Mouse (Mus musculus): Measurements from ENCODE around the gene Prdx2.
A peak's percentile ranks its signal among the peaks of the same experiment; 100 is the strongest.

Prdx2 gene

DNA sequence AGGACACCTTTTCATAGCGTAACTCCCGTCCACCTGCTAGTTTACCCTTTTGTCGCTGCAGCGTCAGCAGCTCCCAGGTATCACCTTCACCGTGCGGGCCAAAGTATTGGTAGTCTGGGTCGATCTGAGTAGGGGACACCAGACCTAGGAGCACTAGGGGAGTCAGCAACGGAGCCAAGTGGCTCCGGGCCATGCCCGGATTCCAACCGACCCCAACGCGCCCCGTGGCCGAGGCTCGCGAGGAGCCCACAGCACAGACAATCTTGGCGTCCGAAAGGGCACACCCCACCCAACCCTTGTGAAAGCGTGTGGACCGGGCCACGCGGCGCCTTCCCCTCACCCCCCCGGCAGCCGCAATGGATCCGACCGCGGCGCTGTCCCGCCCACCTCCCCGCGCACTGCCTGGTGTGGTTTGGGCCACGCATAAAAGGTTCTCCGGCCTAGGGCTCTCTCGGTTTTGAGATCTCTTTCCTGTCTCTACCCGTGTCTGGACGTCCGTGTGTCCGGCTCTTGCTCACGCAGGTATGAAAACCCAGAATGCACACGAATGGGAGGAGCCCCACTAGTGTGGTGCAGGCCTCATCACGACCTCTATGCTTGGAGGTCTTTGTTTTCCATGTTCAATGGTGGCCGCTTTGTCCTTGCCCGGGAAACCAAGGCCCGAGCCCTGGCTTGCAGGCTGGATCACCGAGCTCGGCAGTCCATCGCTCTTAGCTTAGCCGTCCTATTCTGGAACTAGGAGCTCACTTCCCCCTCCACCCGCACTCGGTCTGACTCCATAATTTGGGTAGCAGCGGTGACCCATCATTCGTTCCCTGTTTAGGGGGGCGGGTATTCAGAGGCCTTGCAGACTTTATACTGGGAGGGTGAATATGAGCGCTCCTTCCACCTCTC lies at the start of gene Prdx2, which contains the start of the genes Gm49661 and Rnaseh2a:
Gene Prdx2 (plus strand): TSS at position 347 of the 894 bp plus-strand sequence.
Gene Gm49661 (minus strand): TSS at position 193 of the 894 bp plus-strand sequence.
Gene Rnaseh2a (minus strand): TSS at position 527 of the 894 bp plus-strand sequence.
- DNase-seq = peak; percentile 80

DNA sequence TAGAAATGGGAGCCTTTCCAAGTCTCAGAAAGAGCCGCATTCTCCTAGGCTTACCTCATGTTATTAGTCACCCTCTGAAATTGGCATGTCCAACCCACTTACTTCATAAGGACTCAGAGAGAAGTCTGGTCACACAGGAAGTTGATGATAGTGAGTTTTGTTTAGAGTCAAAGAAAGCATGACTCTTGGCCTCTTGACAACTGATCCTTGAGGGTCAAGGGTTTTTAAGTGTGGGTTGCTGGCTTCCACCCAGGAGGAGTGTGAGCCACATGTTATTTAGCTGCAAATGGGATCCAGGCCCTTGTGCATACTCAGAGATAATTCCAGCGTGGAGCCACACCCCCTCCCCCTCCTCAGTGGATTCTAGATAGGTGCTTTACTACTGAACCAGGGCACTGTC lies 47.8 kb upstream of the Prdx2 start:
- peak; percentile 83 for DNase-seq

DNA sequence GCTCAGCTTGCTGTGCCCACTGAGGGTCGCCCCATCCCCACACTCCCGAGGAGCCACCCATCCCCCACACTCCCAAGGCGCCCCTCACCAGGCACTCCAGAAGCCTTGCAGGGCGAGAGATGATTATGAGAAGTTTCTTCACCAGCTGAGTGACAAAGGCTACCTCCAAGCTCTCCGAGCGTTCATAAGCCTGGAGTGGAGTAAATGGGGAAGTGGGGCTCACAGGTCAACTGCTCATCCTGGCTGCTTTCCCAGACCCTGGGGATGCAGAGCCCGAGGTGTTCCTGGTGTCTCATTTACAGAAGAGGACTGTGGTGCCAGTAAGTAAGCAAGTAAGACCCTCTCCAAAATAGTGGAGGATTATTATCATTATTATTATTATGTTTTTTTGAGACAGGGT lies 43.8 kb upstream of the Prdx2 start:
- no peak for DNase-seq

DNA sequence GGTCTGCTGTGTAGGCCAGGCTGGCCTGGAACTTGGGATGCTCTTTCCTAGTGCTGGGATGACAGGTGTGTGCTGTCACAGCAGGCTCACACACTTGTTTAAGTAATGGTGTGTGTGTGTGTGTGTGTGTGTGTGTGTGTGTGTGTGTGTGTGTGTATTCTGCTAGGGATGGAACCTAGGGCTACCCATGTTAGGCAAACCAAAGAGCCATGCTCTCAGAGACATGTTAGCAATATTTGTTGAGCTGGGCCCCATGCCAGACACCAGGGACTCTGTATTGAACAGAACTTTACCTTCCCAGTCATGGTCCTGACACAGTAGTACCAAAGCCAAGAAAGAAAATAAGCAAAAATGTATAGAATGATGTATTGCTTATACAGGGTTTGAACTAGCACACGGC lies 41.9 kb upstream of the Prdx2 start:
- no peak for DNase-seq

DNA sequence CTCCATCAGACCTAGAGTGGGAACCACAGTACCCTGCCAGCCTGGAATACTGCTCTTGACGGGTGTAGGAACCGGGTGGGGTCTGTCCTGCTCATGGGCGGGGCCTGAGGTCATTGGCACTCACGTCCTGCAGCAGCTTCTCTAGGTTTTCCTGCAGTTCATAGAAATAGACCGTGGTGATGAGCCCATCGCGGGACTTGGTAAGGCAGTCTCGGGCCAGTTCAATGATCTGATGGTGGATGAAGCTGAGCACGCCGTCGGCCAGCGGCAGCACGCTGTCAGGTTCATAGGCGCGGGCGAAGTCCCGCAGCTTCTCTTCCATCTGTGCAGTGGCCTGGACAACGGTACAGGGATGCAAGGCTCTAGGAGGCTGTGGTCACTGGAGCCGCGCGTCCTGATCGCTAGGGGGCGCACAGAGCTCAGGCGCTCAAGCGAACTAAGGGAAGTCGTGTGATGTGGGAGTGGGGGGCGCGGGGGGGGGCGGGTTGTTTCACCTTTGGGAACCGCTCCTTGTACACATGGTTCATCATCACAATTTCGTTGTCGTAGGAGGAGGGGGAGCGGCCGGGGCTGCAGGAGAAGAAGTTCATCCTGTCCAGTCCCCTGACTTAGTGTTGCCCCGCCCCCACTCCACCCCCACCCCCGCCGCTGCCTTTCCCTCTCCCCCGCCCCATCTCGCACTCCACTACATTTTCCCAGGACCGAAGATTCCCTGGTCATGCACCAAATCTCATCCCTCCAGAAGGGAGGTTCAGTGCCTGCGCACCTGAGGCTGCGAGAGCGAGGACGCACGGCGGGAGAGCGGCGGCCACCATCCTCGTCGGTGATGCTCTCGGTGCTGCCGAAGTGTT lies 40.7 kb upstream of the Prdx2 start:
- peak; percentile 76 for DNase-seq

DNA sequence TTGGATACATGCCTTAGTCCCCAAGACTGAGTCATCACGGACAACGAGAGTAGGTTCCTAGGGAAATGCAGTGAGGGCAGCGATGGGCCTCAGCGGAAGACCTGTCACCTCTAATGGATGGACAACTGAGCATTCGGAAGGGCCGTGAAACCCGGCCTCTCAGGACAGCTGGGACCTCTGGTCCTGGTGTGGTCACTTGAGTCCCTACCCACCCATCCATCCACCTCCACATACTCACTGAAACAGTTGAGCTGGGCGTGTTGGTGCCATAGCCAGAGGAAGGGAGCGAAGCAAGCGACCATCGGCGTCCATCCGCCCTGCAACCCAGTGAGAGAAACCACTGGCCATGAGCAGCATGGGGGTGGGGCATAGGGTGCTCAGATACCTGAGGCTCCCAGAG lies 38.8 kb upstream of the Prdx2 start:
- no peak for DNase-seq

DNA sequence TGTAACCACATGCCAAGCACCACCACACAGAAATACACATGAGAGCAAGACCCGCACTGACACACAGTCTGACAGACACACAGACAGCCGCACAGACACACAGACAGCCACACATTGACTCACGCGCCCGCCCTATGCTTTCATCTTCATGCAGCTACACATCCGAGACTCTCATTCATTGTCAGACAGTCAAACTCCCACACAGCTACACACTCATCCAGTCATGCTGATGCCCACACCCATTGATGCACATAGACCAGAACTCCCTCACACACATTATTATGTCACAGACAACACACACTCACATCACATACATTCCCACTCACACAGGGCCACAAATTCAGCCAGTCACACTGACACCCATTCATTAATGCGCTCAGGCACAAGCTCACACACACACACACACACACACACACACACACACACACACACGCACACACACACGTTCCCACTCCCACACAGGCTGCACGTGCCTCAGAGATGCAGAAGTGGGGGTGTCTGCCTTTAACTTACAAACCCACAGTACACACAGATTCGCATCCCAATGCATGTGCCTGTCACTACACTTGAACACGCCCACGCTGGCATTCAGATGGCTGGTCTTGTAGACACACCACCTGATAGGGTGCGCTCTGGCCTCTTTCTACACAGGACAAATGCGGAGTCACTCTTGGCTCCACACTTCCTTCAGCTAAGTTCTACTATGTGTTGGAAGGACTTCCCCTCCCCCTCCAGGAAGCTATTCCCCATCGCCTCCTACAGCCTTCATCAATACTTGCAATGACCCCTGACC lies 35.4 kb upstream of the Prdx2 start:
- DNase-seq = no peak

DNA sequence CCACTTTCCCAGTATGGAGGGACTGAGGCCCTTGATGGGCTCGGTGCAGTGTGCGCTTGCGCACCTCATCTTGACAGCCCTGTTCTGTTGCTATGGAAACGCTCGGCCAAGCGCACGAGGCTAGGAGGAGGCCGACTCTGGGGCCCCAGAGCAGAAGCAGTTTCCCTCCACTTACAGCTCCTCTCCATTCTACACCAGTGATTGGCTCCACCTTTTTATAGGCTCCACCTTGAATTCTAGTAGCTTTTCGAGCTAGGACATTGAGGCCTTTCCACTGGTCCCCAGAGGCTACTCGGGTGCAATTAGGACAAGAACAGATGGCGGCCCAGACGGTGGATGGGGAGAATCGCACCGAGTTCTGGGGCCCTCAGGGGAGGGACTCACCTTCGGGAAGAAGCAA lies 34.5 kb upstream of the Prdx2 start:
- DNase-seq = no peak

DNA sequence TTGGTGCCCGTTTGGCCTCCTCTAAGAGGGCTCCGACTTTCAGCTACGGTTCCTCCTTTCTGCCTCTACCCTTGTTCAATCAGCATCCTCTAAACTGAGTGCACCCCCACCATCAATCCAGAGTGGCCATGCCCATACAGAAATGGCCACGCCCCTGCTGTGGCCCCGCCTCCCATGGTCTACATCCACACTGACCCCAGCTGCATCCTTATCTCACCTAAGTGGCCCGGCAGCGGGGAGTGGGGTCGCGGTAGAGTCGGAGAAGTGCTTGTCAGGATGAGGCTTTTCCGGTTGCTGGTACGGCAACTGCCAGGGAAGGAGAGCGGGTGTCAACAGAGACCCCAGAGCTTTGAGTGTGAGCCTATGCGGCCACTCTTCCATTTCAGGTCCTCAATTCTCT lies 33.9 kb upstream of the Prdx2 start:
- DNase-seq = no peak

DNA sequence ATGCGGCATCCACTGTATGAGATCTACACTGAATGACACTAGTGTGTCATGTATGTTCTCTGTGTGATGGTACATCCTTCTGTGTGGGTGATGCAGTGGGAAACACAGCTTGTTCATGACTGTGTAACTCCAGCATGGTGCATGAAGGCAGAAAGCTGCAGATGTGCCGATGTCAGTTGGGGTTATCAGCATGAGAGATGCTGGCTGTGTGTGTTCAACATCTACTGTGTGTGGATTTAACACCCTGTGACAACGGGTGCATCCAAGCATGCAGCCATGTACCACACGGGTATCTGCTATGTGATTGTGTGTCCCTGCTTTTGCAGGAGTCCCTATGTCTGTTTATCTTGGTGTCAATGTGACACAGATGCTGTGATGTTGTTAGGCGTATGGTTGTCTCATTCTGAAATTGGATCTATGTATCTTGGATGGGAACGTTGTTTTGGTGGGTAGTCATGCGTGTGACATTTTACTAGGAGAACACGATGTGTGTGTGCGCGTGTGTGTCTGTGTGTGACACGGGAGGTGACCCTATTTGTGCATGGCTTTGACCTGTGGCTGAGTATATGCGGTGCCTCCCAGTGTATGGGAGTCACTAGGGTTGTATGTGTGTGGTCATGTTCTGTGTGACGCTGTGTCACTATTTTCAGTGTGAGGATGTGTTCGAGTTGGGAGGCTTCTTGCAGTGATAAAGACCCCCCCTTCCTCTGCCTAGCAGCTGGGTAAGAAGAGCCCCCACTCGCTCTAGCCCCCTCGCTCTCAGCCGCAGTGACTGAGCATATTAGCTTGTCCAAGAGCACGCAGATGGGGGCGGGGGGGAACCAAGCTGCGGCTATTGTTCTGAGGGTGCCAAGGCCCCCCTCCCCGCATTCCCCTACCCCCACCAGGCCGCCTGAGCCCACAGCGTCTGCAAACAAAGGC lies 33.1 kb upstream of the Prdx2 start:
- no peak for DNase-seq

DNA sequence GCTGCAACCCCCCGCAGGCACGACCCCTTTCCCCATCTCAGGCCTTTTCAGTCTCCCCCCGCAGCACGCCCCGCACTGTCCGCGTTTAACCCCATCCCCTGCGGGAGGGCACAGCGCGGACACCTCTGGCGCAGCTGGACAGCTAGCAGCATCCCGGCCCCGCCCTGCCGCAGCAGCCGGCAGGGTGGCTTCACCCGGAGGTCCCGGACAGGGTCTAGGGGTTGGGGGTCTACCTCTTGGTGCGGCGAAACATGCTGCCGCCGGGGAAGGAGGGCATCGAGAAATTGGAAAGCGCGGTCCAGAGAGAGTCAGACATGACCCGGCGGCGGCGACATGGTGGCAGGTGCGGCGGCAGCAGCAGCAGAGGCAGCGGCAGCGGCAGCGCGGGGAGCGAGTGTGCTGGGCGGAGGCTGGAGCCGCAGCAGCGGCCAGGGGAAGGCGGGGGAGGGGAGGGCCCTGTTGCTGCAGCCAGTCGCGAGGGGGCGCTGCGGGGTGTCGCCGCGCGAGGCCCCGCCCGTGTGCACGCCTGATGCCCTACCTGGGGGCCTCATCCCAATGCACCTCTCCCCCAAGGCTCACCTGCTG lies 32.3 kb upstream of the Prdx2 start, which contains the start of gene Mast1:
Gene Mast1 (minus strand): TSS at position 398 of the 585 bp plus-strand sequence.
- DNase-seq = peak; percentile 69

DNA sequence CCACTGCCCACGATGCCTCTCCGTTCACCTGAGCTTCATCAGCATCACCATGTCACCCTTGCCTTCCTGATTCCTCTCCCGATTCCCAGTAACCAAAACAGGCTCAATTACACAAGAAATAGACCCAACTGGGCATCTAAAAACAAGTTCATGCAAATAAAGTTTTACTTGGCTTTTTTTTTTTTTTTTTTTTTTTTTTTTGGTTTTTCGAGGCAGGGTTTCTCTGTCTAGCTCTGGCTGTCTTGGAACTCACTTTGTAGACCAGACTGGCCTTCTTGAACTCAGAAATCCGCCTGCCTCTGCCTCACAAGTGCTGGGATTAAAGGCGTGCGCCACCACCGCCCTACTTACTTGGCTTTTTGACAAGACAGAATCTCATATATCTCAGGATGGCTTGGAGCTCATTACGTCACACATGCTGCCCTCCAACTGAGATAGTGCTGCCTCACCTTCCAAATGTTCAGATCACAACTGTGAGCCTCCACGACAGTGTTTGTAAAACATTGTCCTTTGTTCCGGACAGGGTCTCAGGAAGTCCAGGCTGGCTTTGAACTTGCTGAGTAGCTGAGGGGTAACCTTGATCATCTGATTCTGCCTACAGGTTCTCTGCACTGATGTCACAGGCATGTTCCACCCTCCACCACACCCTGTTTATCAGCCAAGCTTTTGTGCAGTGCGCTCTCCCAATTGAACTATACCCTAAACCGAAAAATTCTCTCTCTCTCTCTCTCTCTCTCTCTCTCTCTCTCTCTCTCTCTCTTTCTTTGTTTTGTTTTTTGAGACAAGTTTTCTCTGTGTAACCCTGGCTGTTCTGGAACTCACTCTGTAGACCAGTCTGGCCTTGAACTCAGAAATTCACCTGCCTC lies 31.5 kb upstream of the Prdx2 start:
- DNase-seq = no peak

DNA sequence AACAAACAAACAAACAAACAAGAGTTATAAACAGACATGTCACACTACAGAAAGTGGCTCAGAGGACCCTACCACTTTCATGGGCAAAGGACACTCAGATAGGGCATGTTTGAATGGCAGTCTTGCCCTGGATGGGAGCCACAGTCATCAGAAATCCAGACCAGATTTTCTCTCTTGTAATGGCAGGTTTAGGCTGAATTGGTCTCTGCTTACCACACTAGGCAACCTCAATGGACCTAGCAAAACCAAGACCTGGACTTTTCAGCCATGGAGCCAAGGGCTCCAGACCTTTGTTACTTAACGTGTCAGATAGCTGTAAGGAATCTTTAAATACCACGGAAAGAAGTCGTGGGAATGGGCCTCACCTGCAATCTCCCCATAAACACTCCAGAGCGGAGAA lies 25.7 kb upstream of the Prdx2 start:
- DNase-seq = no peak

DNA sequence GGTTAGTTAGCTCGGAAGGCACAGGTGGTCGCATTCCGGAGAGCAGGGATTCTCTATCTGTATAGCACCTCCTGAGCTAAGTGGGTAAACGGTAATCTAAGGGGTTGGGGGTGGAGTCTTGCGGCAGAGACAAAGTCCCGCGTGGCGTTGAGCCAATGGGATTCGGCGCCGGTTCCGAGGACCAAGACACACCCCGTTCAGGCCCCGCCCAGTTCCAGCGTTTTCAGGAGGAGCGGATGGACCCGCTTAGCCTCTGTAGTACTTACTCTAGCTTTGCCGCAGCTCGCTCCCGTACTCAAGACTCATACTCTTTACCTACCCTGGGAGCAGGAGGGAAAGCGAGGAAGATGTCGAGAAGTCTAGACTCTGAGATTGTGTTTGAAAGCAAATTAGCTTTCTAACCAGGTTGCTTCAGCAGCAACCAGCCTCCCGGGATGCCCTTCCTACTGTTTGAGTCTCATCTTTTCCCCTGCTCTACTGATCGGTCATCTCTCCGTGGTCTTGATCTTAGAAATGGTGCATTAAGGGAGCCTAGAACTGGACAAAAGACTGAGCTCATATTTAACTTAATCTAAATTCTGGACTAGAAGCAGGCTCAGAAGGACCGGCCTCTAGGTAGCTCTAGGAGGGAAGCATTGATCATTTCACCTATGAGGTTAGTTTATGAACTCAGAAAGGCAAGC lies 24.8 kb upstream of the Prdx2 start:
- peak; percentile 59 for DNase-seq

DNA sequence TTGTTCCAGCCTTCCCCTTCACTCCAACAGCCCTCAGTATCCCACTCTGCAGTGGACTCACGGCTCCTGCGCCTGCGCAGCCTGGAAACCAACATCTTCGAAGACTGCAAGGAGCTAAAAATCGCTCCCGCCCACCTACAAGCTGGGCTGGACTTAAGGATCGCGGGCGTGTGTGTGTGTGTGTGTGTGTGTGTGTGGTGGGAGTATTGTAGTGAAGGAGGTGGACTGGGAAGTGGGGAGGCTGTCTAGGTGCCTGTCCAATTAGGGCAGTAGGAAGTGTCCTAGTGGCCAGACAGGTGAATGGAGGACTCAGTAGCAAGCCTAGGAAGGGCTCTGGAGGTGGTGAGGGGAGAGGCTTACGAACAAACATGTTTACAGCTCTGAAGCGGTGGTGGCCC lies 24.2 kb upstream of the Prdx2 start:
- DNase-seq = no peak

DNA sequence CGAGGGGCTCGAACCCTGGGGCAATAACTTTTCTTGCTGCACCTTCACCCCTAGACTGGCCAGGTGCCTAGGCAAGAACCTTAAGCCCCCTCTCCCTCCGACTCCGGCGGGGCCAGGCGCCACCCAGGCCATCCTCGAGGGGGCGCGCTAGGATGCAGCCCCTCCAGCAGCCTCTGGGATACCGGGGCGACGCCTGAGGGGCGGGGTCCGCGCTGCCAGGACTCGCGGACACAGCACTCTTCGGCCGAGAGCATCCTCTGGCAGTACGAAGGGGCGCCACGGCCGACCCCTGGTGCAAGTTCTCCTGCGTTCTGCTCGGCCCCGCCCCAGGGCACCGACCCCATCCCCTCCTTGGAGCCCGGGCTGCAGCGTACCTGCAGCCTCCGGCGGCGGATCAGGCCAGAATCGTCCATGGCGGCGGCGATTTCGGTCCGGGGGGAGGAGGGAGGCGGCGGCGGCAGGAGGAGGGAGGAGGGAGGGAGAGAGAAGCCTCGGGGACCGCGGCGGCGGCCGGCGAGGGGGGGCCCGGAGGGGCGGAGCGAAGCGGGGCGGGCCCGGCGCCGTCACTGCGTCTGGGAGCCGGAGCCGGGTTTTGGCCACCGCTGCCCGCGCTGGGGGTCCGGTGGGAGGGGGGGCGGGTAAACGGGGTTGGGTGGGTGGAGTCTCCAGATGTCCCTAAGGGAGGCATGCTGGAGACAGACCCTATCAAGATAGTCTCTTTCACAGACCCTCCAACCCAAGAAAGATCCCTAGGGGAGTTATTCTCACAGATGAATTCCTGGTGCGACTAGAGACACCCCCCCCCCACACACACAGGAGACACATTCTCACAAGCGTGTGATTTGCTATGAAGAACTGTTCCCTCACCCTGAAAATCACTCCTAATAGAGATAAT lies 23.5 kb upstream of the Prdx2 start:
- DNase-seq = no peak

DNA sequence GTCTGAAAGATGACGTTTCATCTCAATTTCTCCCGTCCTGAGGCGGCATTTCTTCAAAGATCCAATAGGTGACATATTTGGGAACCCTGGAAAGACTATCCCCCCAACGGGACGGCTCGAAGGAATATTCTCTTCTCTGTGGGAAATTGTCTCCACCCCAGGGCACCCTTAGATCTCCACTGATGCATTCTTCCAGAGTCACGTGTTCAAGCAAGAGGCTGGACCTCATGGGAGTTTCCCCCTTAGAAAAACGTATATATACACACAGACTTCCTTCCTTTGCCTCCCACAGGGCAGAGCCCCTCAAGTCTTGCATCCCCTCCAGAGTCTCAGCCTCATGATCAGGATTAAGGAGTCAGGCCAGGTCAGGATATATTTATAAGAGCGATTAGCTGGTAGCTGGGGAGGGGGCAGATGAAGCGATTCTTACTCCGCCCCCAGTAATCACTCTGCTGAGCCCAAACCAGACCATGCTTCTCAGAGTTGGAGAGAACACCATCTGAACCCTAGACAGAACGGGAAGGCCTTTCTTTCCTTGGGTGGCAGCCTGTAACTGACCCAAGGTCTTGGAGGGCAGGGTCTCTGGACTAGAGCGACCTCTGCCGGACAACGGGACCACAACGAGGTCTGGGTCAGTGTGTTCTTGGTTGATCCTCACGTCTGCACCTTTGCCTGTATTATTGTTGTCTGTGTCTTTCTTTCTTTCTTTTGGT lies 22.7 kb upstream of the Prdx2 start, which contains the start of gene Rtbdn:
Gene Rtbdn (plus strand): TSS at position 464 of the 713 bp plus-strand sequence.
- no peak for DNase-seq

DNA sequence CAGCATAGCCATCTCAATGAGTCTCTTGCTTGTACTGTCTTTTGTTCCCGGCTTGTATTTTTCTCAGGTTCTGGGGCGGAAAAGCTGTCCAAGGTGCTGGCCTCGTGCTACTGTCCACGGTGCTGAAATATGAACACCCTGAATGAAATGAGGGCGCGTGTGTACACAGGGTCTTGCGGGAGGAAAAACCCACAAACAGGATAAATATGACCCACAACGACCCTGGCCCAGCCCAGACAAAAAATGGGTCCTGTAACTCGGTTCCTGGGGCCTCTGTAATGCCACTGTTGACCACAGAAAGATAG lies 22.2 kb upstream of the Prdx2 start:
- peak; percentile 61 for DNase-seq
